Mouse (Mus musculus): ENCODE data around the gene Cenpo. TPM values are rescaled to one million over a fixed set of nuclear protein-coding genes. Genes with fewer than 3 reads are reported as not detected.

Cenpo gene
- 2.5 and 3.7 TPM in 2 replicates for polyA plus RNA-seq (2012; ENCODE audit: low replicate concordance)

GRCm38 (mm10) chr12:4233572-4234508, at the start of gene Cenpo, which contains the start of gene Ptrhd1:
TSS of gene Cenpo (minus strand) at chr12:4234294.
TSS of gene Ptrhd1 (plus strand) at chr12:4234027.

Other genes with a start within 250 kb of the Cenpo start
- 0.04 and 0.51 TPM in 2 replicates for gene Efr3b, start 195.4 kb downstream of the Cenpo start, polyA plus RNA-seq (2012; ENCODE audit: low replicate concordance)
- gene Dnajc27, start 151.7 kb downstream of the Cenpo start, polyA plus RNA-seq (2012; ENCODE audit: low replicate concordance), result 6.2 and 9.9 TPM in 2 replicates
- 11.1 and 22.2 TPM in 2 replicates for gene Adcy3, start 101.2 kb downstream of the Cenpo start, polyA plus RNA-seq (2012; ENCODE audit: low replicate concordance)
- 0.66 and 2.1 TPM in 2 replicates for gene Ptrhd1, start 267 bp downstream of the Cenpo start, polyA plus RNA-seq (2012; ENCODE audit: low replicate concordance)
- gene Ncoa1, start 242.9 kb upstream of the Cenpo start, polyA plus RNA-seq (2012; ENCODE audit: low replicate concordance), result 14.6 and 14.8 TPM in 2 replicates

Measured in hematopoietic multipotent progenitor cell, adult 10-12 weeks (in vitro differentiated cells).